Mouse (Mus musculus): ENCODE measurements around the gene Hist1h2ae.
"Not testable (repeated sequence)": the region's sequence is repeated elsewhere in the genome, so short reads cannot be mapped to it uniquely, and the experiment has no call there.

Gene Hist1h2ae

DNA sequence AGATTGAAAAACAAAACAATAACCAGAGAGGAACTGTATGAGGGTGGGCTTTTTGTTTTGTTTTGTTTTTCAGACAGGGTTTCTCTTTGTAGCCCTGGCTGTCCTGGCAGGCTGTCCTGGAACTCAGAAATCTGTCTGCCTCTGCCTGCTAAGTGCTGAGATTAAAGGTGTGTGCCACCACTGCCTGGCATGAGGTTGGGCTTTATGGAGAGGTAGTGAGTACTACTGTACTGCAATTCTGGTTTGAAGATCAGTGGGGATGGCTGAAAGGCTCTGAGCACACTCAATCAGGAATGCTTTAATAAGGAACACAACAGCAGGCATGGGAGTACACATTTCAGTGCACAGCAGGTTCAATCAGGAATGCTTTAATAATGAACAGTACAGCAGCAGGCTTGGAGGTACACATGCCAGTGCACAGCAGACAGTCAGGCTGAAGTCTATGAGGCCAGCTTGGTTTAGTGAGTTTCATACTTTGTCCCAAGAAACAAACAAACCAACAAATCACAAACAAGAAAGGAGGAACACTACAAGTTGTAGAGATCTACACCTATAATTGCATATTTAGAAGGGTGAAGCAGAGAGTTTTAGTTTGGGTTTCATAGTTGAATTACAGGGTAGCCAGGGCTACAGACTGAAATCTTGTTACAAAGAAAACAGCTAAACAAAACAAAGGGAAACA, 12.5 kb upstream of the Hist1h2ae start:
- no peak for DNase-seq (ENCODE audit: low read depth)

DNA sequence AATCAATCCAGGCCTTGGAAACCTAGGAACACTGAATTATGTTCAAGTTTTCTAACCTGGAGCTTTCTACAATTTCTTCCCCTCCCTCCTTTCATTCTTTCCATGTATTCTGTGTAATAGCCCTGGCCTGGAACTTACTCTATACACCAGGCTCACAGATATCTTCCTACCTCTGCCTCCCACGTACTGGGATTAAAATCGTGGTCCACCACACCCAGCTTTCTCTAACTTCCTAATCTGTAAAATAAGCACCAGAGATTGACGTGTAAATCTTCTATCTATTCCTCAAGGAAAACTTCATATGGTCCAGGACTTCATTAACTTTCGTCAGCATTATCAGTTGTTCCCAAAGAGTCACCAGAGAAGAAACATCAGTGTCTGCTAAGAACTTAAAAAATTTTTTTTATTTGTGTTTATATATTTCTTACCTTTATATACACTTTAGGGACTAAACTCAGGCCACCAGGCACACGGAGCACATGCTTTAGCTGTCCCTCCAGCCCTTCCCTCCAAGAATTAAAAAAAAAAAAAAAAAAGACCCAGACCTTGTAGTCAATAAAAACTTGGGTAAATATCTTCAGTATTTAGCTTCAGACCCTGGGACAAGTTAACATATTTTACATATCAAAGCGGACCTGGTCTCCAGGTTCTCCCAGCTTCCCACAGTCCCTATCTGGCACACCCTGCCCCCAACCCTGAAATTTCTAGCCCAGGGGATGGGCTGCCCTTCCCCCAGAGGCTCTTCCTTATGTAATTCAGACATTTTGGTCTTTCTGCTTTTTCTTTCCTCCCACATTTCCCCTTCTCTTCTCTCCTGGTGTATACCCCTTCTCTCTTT, 11.4 kb upstream of the Hist1h2ae start:
- no peak for DNase-seq (ENCODE audit: low read depth)

DNA sequence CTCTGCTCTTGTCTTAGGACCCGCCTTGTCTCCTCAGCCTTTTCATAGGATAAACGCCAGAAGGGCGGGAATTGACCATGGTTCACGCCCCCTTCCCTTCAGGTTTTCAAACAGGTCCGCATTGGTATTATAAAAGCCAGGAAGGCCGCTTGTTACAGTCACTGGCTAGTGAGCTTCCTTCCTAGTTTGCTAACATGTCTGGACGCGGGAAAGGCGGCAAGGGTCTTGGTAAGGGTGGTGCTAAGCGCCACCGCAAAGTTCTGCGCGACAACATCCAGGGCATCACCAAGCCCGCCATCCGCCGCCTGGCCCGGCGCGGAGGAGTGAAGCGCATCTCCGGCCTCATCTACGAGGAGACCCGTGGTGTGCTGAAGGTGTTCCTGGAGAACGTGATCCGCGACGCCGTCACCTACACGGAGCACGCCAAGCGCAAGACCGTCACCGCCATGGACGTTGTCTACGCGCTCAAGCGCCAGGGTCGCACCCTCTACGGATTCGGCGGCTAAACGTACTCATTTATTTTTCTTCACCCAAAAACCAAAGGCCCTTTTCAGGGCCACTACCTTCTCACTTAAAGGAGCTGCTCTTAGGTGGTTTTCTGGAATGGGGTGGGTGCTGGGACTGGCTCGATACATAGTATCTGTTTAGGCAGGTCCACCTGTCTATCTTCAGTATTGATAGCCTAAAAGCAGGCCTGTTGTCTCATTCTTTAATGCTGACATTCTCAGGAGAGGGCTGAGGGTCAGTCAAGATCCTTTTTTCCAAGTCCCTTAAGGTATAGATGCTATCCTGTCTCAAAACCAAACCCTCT, 10.6 kb upstream of the Hist1h2ae start, which contains the start of gene Hist1h4d:
Gene Hist1h4d (plus strand): TSS at position 191 of the 811 bp plus-strand sequence.
- peak; percentile 97 for DNase-seq (ENCODE audit: low read depth)

DNA sequence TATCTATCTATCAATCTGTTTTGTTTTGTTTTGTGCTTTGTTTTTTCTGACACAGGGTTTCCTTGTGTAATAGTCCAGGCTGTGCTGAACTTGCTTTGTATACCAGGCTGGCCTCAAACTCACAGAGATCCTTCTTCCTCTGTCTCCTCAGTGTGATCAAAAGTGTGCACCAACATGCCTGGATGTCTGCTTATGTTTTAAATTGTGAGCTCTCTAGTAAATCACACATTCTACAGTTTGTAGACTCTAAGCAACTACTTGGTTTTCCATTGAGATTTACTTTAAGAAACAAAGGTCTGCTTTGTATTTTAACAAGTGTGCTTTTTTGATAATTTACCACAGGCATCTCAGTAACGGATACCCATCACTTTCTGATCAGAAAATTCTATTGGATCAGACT, 6.8 kb upstream of the Hist1h2ae start:
- DNase-seq (ENCODE audit: low read depth): no peak

DNA sequence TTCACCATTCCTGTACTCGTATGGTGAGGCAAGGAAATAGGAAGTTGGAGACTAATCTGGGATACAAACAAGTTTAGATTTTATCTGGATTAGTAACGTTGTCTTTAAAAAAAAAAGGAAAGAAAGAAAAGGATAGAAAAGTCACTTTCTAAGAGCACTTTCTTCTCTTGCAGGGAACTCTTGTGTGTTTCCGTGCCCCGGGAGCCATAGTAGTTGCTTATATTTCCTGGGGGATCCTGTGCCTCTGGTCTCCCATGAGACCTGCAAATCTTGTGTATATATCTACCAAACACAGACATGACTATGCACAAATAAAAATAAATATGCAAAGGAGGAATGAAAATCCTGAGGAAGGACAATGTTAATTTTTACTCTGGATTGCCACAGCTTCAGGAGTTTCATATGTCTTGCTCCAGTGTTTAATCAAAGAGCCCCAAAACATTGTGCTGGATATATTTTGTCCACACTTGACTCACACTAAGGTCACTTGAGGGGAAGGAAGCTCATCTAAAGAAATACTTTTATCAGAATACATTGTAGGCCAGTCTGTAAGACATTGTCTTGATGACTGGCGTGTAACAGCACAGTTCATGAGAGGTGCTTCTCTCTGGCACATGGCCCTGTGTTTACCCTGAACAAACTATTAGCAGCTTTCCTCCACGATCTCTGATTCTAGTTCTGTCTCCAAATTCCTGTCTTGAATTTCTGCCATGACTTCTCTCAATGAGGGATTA, 6.1 kb upstream of the Hist1h2ae start:
- no peak for DNase-seq (ENCODE audit: low read depth)

DNA sequence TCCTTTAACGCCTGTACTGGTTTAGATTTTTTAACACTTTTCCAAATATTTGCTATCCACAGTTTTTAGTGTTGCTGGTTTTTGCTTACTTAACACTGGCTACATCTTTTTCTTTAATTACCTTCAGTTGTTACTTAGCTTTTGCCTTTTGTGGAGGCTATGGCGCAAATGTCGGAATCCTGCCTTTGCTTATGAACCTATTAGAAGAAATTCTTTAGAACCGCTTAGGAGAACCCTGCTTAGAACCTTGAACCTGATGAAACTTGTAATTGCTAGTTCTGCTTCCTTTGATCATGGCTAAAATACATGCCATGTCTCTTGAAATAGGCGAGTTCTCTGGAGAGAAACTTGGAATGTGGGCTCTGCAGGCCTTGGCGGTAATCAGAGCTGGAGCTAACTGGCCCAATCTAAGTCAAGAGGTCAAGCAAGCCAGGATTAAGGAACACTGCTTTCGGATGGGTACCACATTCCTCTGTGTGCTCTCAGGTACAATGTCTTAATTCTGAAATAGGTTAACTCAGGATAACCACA, 5.4 kb upstream of the Hist1h2ae start:
- DNase-seq (ENCODE audit: low read depth): peak; percentile 31

DNA sequence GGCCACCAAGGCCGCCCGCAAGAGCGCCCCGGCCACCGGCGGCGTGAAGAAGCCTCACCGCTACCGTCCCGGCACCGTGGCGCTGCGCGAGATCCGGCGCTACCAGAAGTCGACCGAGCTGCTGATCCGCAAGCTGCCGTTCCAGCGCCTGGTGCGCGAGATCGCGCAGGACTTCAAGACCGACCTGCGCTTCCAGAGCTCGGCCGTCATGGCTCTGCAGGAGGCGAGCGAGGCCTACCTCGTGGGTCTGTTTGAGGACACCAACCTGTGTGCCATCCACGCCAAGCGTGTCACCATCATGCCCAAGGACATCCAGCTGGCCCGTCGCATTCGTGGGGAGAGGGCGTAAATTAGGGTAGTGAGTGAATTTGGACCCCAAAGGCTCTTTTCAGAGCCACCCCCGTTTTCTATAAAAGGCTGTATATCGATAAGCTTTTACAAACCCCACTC, 4.9 kb upstream of the Hist1h2ae start:
- DNase-seq (ENCODE audit: low read depth): not testable (repeated sequence)

DNA sequence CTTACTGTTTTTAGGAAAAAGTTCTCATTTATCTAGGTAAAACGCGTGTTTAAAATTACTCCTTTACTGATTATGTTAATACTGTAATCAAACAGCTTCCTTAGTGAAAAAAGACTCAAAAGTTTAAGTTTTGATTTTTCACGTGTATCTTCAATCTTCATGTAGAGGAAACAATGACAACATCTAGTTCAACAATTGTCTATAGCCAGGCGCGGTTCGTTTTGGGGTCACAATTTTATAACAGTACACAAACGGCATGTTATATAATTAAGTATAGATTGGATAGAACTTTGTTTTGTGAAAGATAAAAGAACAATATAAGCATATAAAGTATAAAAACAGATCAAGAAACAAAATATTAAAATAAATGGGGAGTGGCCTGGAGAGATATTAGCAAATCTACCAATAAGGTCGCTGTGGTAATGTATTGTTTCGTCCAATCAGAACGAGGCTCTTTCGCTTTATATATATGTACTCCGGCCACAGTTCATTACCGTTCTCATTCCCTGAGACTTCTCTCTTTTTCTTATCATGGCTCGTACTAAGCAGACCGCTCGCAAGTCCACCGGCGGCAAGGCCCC, 4.3 kb upstream of the Hist1h2ae start, which contains the start of gene Hist1h3d:
Gene Hist1h3d (plus strand): TSS at position 493 of the 581 bp plus-strand sequence.
- peak; percentile 84 for DNase-seq (ENCODE audit: low read depth)

DNA sequence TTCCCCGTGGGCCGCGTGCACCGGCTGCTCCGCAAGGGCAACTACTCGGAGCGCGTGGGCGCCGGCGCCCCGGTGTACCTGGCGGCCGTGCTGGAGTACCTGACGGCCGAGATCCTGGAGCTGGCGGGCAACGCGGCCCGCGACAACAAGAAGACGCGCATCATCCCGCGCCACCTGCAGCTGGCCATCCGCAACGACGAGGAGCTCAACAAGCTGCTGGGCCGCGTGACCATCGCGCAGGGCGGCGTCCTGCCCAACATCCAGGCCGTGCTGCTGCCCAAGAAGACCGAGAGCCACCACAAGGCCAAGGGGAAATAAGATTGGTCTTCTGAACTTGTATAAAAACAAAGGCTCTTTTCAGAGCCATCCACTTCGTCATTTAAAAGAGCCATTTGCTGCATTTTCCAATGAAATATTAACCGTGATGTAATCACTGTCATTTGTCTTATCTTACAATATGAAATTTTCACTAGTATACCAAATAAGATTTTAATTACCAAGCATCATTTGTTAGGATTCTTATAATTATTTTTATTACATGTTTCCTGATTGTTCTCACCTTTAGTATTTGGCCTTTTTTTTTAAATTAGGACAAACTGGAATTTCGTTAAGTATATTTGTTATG, 3.6 kb upstream of the Hist1h2ae start:
- not testable (repeated sequence) for DNase-seq (ENCODE audit: low read depth)

DNA sequence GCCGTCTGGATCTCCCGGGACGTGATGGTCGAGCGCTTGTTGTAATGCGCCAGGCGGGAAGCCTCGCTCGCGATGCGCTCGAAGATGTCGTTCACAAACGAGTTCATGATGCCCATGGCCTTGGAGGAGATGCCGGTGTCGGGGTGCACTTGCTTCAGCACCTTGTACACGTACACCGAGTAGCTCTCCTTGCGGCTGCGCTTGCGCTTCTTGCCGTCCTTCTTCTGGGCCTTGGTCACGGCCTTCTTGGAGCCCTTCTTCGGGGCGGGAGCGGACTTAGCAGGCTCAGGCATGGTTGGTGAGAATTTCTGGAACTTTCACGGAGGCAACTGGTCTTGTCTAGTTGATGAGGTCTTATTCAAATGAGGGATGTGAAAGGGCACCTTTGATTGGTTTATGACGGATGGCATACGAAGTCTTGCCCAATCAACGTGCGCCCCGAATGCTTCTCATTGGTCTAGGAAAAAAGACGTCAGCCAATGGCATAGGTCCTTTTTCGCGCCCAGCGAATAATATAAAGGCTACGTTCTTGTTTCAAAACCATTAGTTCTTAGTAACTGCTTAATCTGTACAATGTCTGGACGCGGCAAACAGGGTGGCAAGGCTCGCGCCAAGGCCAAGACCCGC, 3.0 kb upstream of the Hist1h2ae start, which contains the start of the genes Hist1h2bf and Hist1h2ad:
Gene Hist1h2bf (minus strand): TSS at position 299 of the 627 bp plus-strand sequence.
Gene Hist1h2ad (plus strand): TSS at position 484 of the 627 bp plus-strand sequence.
- peak; percentile 95 for DNase-seq (ENCODE audit: low read depth)

DNA sequence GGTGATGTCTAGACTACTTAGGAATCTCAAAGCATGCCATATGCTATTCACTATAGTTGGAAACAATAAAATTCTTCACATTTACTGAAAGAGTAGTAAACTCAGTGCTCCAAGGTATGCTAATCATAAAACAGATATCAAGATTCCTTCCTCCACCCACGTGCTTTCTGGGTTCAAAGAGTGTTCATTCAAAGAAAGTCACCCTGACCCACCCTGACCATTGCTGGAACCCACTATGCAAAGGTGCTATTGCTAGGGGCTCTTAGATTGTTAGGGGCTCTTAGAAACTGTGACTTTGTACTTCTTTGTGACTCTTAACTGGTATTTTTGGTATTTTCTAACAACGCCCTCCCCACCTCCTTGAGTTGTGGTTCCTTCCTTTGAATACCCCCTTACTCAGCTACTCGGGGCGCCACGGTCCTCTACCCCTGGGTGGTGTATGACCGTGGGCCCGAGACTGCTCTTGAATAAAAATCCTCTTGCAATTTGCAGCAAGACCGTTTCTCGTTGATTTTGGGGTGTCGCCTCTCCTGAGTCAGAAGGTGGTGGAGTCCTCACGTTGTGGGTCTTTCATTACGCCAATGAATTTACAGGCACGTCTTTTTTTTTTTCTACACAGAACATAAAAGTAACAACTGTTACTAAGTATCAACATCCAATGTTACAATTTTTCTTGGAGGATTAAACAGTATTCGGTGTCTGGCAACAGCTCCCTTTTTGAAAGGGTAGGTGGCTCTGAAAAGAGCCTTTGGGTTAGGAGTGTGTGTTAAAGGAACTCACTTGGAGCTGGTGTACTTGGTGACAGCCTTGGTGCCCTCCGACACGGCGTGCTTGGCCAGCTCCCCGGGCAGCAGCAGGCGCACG, 2.2 kb upstream of the Hist1h2ae start:
- DNase-seq (ENCODE audit: low read depth): not testable (repeated sequence)

DNA sequence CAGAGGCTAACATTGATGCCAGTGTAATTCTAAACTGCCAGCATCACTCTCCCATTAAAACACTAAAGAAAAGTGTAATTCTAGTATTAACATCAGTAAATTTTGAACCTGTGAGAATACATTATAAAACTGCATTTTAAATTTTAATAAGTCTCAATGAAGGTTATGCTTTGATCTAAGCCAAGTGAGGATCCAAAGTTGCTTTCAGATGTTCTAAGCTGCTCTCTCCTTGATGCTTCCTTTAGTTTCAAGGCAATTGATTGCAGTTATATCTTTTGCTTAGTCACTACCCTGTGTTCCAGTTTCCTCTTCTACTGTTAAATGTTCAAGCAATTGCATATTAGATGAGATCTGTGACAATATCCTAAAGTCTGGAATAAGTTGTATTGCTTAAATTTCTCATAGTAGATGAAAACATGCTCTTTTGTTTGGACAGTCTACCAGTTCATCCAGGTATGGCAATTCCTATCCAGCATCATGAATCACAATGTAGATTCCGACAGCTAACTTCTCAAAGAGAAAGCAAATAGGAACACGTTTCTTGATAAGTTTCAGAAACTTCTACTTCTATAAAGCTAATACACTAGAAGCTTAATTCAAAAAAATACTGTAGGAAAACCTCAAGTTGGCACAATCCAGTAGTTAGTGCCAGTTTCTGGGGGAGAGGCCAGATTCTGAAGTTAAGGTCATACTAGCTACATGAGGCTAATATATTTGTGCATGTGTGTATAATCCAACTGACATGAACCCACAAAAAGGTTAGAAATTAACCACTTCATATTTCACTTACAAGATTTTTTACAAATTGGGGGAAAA, 1.4 kb upstream of the Hist1h2ae start:
- DNase-seq (ENCODE audit: low read depth): no peak

DNA sequence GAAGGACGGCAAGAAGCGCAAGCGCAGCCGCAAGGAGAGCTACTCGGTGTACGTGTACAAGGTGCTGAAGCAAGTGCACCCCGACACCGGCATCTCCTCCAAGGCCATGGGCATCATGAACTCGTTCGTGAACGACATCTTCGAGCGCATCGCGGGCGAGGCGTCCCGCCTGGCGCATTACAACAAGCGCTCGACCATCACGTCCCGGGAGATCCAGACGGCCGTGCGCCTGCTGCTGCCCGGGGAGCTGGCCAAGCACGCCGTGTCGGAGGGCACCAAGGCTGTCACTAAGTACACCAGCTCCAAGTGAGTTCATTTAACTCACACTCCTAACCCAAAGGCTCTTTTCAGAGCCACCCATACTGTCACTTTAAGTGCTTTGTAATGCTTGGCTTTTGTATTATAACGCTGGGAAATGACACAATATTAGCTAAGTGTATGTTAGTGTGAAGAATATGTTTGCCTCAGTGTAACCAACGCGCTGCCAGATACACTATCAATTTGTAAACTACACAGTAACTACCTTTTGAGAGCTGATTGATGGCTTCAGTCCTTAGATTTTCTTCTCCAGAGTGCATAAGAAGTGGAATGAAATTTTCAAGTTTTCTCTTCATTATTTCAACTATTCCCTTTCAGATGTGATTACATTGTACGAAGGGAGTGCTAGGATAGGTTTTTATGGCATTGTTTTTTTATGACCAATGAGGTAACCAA, 641 bp upstream of the Hist1h2ae start:
- DNase-seq (ENCODE audit: low read depth): not testable (repeated sequence)

DNA sequence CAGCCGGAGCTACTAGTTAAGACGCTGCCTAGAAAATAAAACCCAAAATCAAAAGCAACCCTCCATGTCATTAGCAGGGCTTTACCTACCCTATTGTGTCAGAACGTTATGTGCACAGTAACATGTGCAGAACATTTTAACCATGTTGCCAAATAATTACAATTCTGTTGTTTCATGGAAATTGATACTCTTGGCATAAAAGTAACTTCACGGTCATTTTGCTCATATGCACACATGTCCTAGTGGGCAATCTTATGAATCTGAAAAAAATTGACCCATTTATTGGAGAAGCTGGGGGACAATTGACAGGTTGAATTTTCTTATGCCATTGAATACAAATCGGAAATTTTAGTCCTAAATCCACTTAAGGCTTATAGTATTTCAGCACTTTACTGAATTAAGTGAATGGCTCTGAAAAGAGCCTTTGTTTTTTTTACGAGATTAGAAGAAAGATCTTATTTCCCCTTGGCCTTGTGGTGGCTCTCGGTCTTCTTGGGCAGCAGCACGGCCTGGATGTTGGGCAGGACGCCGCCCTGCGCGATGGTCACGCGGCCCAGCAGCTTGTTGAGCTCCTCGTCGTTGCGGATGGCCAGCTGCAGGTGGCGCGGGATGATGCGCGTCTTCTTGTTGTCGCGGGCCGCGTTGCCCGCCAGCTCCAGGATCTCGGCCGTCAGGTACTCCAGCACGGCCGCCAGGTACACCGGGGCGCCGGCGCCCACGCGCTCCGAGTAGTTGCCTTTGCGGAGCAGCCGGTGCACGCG, 579 bp downstream of the Hist1h2ae start:
- DNase-seq (ENCODE audit: low read depth): not testable (repeated sequence)

DNA sequence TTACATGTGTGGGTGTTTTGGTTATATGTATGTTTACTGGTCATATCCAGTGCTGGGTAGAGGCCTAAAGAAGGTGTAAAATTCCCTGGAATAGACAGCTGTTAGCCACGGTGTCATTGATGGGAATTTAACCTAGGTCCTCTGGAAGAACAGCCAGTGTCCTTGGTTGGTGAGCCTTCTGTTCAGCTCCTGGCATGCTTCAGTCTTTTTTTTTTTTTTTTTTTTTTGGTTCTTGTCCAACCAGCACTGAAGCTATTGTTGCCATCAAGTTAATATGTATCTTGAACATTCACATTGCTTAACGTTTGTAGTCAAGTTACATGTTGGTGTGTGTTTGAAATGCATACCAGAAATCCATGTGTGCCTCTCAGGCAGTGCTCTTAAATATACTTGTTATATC, 6.5 kb downstream of the Hist1h2ae start:
- DNase-seq (ENCODE audit: low read depth): no peak

DNA sequence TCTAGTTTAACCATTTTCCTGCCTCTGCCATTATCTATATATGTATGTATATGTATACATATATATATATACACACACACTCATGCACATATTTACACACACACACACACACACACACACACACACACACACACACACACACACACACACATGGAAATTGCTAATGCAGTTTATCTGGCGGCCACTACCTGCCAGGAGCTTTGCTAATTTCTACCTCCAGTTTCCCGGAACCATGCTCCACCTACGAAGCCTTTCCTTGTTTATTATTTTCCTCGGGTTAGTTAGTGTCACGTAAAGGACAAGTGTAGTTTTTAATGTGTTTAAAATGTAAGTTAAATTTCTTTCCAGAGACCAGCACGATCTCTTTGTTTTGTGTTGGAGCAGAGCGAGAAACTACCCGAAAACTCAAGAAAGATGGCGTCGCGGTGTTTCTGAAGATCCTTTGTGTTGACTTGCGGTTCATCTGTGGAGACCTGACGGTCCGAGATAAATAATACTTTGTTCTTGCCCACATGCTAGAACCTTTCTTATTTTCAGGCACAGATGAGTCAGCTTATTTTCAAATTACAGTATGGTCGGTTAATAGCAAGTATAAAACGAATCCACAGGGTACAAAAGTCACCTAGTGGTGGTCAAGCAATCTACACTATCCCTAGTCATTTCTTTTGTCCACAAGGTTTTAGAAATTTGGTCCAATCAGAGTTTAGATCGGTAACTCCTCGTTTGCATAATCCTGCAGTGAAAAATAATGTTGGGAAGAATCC, 8.1 kb downstream of the Hist1h2ae start:
- DNase-seq (ENCODE audit: low read depth): peak; percentile 70

Measured in NIH3T3 (cell line).